Mouse (Mus musculus) T-cell, adult 66 days (primary cell): ENCODE measurements around the gene Cnot6. TPM values are rescaled to one million over a fixed set of nuclear protein-coding genes. Genes with fewer than 3 reads are reported as not detected.

ENCODE experiments used
- total RNA-seq, 2 experiments: library from RNA; stranded (reverse); gene quantifications; 3 replicates in 1 of 2; 4 replicates in 1 of 2; pipeline ENCODE4 v1.2.4; 2023

Cnot6 gene
- total RNA-seq, result 10 to 100 TPM; 86.4 to 88.8 TPM

DNA sequence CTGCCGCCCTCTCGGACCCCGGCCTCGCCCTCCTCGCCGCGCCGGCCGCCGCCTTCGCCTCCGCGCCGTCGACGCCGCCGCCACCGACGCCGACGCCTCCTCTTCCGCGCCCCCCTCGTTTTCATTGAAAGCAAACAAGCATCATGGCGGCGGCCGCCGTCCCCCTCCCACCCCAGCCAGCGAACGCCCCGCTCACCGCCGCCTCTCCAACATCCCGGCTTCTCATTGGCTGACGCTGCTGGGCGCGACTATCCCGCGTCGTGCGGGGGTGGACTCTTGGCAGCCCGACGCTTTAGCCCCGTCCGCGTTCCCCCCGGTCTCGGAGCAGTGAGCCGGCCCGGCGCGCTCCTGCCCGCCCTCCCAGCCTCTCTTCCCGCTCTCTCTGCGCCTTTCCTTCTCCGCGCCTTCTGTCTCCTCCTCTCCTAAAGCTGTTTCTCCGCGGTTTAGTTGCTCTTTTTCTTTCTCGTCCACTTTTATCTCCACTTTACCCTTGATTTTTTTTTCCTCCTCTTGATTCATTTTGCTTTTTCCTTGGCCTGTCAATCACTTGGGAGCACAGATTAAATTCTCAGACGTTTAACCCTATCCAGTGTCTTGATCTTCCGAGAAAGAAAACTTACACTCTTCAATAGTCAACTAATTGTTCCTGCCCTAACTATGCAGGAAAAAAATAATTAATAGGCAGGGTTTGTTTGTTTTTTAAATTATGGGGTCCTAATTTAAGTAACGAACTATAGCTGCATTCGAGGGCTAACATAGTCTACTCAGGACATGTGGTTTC lies at the start of gene Cnot6:
Gene Cnot6 (minus strand): TSS at position 169 of the 781 bp plus-strand sequence.

GRCm38 (mm10) chr11:49663310-49663709 lies 49.2 kb downstream of the Cnot6 start, which contains the start of gene Scgb3a1:
TSS of gene Scgb3a1 (plus strand) at chr11:49663610.

Other genes with a start within 250 kb of the Cnot6 start
- gene Olfr1386, start 247.7 kb downstream of the Cnot6 start, total RNA-seq, result not detected
- gene Olfr1385, start 223.7 kb downstream of the Cnot6 start, total RNA-seq, result not detected
- not detected for gene Olfr1384, start 206.0 kb downstream of the Cnot6 start, total RNA-seq
- gene Olfr1383, start 193.1 kb downstream of the Cnot6 start, total RNA-seq, result not detected
- gene Olfr1382, start 184.5 kb downstream of the Cnot6 start, total RNA-seq, result not detected
- gene Olfr1381, start 169.3 kb downstream of the Cnot6 start, total RNA-seq, result not detected
- gene Olfr1380, start 155.8 kb downstream of the Cnot6 start, total RNA-seq, result not detected
- not detected for gene Flt4, start 103.5 kb downstream of the Cnot6 start, total RNA-seq
- not detected for gene Scgb3a1, start 49.1 kb downstream of the Cnot6 start, total RNA-seq
- gene Gfpt2, start 81.5 kb upstream of the Cnot6 start, total RNA-seq, result not detected
- gene Mapk9, start 134.0 kb upstream of the Cnot6 start, total RNA-seq, result 10 to 100 TPM; 46.8 to 54.0 TPM
- under 1 TPM in 1 of 2 experiments, not detected in 1; 0.27 TPM for gene Rasgef1c, start 189.1 kb upstream of the Cnot6 start, total RNA-seq